ENCODE assay signal across 14 mouse cellular contexts in genomic region chr12:100967383-100967782, GRCm38 (mm10).
"Had no signal": no experiment of that assay in that cellular context is flagged by ENCODE, and none has a peak within 500 bp of the region (broad histone marks: within the 10 kb centered on the region; RNA-seq: fewer than 3 reads in every experiment).

No protein-coding gene starts in this region.

- H3K4me2 ChIP-seq: liver, embryonic 13.5 days; lung, embryonic 15.5 days; midbrain, embryonic 15.5 days; neural tube, embryonic 12.5 days had no signal

- H3K27ac ChIP-seq: left cerebral cortex, adult 2 months; limb, embryonic 10.5 days; liver, embryonic 13.5 days; lung, embryonic 15.5 days; macrophage; midbrain, embryonic 15.5 days; neural tube, embryonic 12.5 days had no signal

- ATAC-seq: liver, postnatal 0 days; midbrain, embryonic 15.5 days had no signal

- H3K9me3 ChIP-seq: limb, embryonic 10.5 days; liver, embryonic 13.5 days; lung, embryonic 15.5 days; midbrain, embryonic 15.5 days; neural tube, embryonic 12.5 days had no signal

- H3K4me3 ChIP-seq: left cerebral cortex, adult 2 months; limb, embryonic 10.5 days; liver, embryonic 13.5 days; lung, embryonic 15.5 days; midbrain, embryonic 15.5 days; neural tube, embryonic 12.5 days had no signal

- H3K27me3 ChIP-seq: liver, embryonic 13.5 days; lung, embryonic 15.5 days; midbrain, embryonic 15.5 days; neural tube, embryonic 12.5 days had no signal

- H3K4me1 ChIP-seq: lung, embryonic 15.5 days; midbrain, embryonic 15.5 days; neural tube, embryonic 12.5 days had no signal

- H3K9ac ChIP-seq: liver, embryonic 13.5 days; liver, postnatal 0 days; lung, embryonic 15.5 days; midbrain, embryonic 15.5 days; neural tube, embryonic 12.5 days had no signal

- DNase-seq: kidney, adult 8-10 months; kidney, postnatal 25 days; liver, embryonic 13.5 days; lung, postnatal 14 days; right cerebral cortex, adult 18-20 months; right cerebral cortex, postnatal 25 days; thymus, postnatal 36 days had no signal
